Mouse (Mus musculus) adipocyte (in vitro differentiated cells): Measurements from ENCODE around the gene Dedd2.

Experiments used
- DNase-seq: peaks from one replicate; pipeline ENCODE4 v3.0.0-alpha.2; 2016; ENCODE audit warnings: low spot score

Gene Dedd2

GRCm38 (mm10) chr7:25218705-25219415 is 1.6 kb downstream of the Dedd2 start:
- DNase-seq, result no peak

GRCm38 (mm10) chr7:25217653-25218395 is 2.6 kb downstream of the Dedd2 start:
- DNase-seq, result no peak

- no peak for DNase-seq
Measured at GRCm38 (mm10) chr7:25214172-25214571, 6.2 kb downstream of the Dedd2 start.

- DNase-seq, result no peak
Measured at GRCm38 (mm10) chr7:25213099-25213498, 7.3 kb downstream of the Dedd2 start.

GRCm38 (mm10) chr7:25210482-25210881 is 9.9 kb downstream of the Dedd2 start:
- DNase-seq, result no peak

GRCm38 (mm10) chr7:25209161-25209622 is 11.2 kb downstream of the Dedd2 start:
- DNase-seq, result no peak

- DNase-seq, result no peak
Measured at GRCm38 (mm10) chr7:25206094-25206830, 14.2 kb downstream of the Dedd2 start.

GRCm38 (mm10) chr7:25205355-25206093 is 14.9 kb downstream of the Dedd2 start:
- no peak for DNase-seq

GRCm38 (mm10) chr7:25203624-25204023 is 16.8 kb downstream of the Dedd2 start:
- DNase-seq, result no peak

- DNase-seq, result no peak
Measured at GRCm38 (mm10) chr7:25197384-25198018, 22.9 kb downstream of the Dedd2 start.

GRCm38 (mm10) chr7:25196107-25196506 is 24.3 kb downstream of the Dedd2 start:
- DNase-seq, result no peak

- DNase-seq, result no peak
Measured at GRCm38 (mm10) chr7:25195148-25195547, 25.3 kb downstream of the Dedd2 start.

- DNase-seq, result no peak
Measured at GRCm38 (mm10) chr7:25192110-25192509, 28.3 kb downstream of the Dedd2 start.

- no peak for DNase-seq
Measured at GRCm38 (mm10) chr7:25190806-25191205, 29.6 kb downstream of the Dedd2 start.

GRCm38 (mm10) chr7:25187662-25188650 is 32.5 kb downstream of the Dedd2 start:
- DNase-seq, result peak; percentile 80

GRCm38 (mm10) chr7:25184091-25184490 is 36.3 kb downstream of the Dedd2 start:
- DNase-seq, result peak; percentile 7

- no peak for DNase-seq
Measured at GRCm38 (mm10) chr7:25181814-25182213, 38.6 kb downstream of the Dedd2 start.

GRCm38 (mm10) chr7:25181331-25181790 is 39.1 kb downstream of the Dedd2 start:
- DNase-seq, result no peak

GRCm38 (mm10) chr7:25180512-25180911 is 39.9 kb downstream of the Dedd2 start:
- no peak for DNase-seq

- DNase-seq, result no peak
Measured at GRCm38 (mm10) chr7:25179606-25180161, 40.7 kb downstream of the Dedd2 start, which contains the start of gene Pou2f2. TSS of gene Pou2f2 (minus strand) at chr7:25179726.
